Mouse (Mus musculus): ENCODE results near the gene Cep290.

DNA sequence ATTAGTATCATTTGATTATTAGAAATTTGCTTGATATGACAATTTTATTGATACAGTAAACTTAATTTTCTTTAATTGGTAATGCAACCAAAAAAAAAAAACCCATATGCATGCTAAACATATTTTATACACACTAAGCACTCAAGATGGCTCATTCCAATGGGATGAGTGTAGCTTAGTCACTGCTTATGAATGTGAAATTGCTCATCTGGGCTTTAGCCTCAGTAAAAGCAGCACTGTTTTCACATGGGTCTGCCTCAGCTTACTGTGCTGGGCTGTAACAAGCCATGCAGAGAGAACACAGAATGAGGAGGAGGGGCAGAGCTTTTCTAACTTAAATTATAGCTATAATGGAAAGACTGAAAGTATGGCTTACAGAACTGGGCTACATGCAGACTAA is 26.8 kb upstream of the Cep290 start:
- TF ChIP-seq SIN3A (IDR thresholded peaks at IDR 0.05; ENCODE audit: low read length), result no peak
- no peak for TF ChIP-seq POLR2A (IDR thresholded peaks at IDR 0.05; ENCODE audit: low read depth, low read length)
- TF ChIP-seq CTCF (conservative IDR thresholded peaks at IDR 0.05 in 1 of 2, IDR thresholded peaks at IDR 0.05 in 1 of 2; ENCODE audit: low read depth in 2 of 2, low read length in 2 of 2), result no peak
- no peak for TF ChIP-seq POLR2AphosphoS2 (IDR thresholded peaks at IDR 0.05; ENCODE audit: low read depth, low read length)
- TF ChIP-seq IRF4 (IDR thresholded peaks at IDR 0.05; ENCODE audit: low read depth, low read length), result no peak
- TF ChIP-seq EP300 (IDR thresholded peaks at IDR 0.05; ENCODE audit: low read length), result no peak
- TF ChIP-seq KAT2A (IDR thresholded peaks at IDR 0.05; ENCODE audit: insufficient replicate concordance, low read length), result no peak
- no peak for TF ChIP-seq RCOR1 (conservative IDR thresholded peaks at IDR 0.05; ENCODE audit: low read depth, low read length)
- TF ChIP-seq ZMIZ1 (IDR thresholded peaks at IDR 0.05; ENCODE audit: low read depth, low read length), result no peak
- no peak for TF ChIP-seq JUND (conservative IDR thresholded peaks at IDR 0.05; ENCODE audit: low read depth, low read length)
- TF ChIP-seq SMC3 (IDR thresholded peaks at IDR 0.05; ENCODE audit: low read depth, low read length), result no peak
- TF ChIP-seq MAZ (IDR thresholded peaks at IDR 0.05; ENCODE audit: low read depth, low read length), result no peak
